Mouse (Mus musculus): ENCODE data around the gene Elmo1. TPM values are rescaled to one million over a fixed set of nuclear protein-coding genes. Genes with fewer than 3 reads are reported as not detected.

Gene Elmo1
- total RNA-seq, 4 experiments from 2014 or later, result 7.0 to 9.4 (median 7.7) TPM

- DNase-seq (ENCODE audit: low spot score), result no peak
Observed at GRCm38 (mm10) chr13:20313345-20313744, 222.9 kb downstream of the Elmo1 start.

DNA sequence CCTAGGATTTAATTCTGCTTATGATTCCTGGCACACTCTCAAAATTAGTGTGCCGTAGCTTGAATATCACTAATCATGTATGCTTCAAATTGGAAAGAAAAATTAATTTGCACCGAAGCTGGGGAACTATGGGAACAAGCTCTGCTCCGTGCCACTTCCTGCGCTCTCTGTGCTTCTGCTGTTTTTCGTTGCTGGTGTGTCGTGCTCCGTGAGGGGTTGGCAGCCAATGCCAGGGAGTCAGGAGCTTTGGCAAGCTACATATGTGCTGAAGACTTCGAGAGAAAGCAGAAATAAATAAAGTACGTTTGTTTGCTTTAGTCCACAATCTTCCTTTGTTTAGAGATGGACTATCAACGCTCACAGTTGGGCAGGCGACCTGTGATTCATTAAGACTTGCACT is 225.7 kb downstream of the Elmo1 start:
- no peak for DNase-seq (ENCODE audit: low spot score)

DNA sequence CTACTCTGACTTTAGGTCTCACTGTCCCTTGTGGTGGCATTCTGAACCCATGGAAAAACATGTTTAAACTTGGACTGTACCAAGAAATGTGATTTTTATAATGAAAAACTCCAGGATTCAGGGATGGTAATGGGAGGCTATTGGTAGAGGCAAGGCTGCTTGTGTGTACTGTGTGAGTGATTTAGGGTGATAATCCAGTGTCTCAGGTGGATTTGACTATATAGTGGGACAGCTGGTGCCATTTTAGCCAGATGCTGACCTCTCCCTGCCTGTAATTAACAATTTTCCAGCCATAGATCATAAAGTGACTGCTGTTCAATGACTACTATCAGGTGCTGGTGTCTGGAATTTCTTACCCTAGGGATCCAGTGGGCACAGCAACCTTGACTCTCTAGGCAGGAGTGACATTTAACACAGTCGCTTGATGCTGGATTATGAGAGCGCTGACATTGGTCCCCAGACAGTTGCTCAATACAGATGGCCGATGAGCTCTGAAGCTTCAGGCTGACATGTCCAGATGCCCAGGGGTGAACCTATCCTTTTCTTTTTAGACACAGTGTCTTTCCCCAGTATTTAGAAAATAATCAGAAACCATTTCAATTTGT is 228.3 kb downstream of the Elmo1 start:
- no peak for DNase-seq (ENCODE audit: low spot score)

- DNase-seq (ENCODE audit: low spot score), result no peak
Observed at GRCm38 (mm10) chr13:20320232-20320631, 229.8 kb downstream of the Elmo1 start.

GRCm38 (mm10) chr13:20323478-20323877 is 233.1 kb downstream of the Elmo1 start:
- DNase-seq (ENCODE audit: low spot score), result no peak

DNA sequence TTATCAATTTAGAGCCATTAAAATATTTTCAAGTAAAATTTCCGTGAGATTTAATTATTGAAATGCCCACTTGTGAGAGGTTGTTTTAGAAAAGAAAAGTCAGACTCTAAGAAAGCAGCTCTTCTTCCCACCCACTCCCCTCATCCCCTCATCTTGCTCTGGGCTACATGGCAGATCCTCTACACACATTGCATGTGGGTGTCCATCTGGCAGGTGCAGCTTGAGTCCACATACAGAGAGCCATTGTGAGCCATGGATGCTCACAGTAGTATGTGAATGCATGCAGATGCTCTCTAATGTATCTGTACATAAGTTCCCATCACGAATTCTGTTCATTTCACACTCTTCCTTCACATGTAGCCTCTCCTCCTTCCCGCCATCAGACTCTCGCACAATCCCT is 236.7 kb downstream of the Elmo1 start:
- no peak for DNase-seq (ENCODE audit: low spot score)

DNA sequence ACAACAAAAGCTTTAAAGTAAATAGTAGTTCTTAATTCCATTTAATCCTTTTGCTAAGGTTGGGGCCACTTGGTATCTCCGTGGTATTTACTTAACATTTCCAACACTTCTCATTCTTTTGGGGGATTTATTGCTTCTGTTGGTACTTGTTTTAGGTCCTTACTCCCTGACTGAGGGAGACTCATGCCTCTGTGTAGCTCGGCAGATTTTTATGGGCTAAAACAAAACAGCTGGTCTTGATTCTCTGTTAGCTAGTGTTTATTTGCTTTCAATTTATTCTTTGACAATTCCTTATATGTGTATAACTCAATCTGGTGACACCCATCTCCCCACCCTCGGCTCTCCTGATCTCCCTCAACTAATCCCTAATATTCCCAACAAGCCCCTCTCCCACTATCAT is 237.6 kb downstream of the Elmo1 start:
- no peak for DNase-seq (ENCODE audit: low spot score)

GRCm38 (mm10) chr13:20328672-20329071 is 238.3 kb downstream of the Elmo1 start:
- no peak for DNase-seq (ENCODE audit: low spot score)

- DNase-seq (ENCODE audit: low spot score), result no peak
Observed at GRCm38 (mm10) chr13:20330954-20331353, 240.6 kb downstream of the Elmo1 start.

DNA sequence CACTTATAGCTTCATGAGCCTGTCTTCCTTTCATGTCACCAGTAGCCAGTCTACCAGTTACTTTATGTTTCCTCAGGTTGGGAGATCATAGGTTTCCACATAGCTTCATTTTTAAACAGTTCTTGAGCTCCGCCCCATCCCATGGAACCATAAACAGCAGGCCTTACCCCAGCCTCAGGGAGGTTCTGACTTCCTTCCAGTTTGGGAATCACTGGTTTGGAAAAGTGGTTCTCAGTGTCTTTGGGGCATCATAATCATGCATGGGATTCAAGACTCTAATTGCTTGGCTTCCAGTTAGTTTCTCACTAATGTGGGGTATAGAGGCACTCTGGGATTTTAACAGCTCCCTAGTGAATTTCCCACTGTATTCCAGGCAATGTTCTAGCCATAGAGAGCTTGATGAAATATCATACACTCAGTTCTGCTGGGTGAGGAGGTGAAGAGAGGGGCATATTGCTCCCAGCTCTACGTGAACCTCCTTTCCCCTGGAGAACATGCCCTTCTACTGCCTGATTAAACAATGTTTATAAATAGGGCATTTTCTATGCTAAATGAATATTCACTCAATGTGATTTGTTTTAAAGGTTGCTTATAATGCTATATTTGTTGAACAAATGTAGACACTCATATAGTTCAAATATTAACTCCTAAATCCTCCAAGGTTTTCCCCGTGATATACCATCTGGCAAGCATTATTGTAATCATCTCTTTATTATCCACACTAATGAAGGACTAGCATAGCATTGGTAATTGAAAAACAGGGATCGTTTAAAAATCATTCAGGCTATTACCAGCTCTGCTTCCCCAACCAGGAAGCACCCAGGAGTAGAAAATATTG is 244.9 kb downstream of the Elmo1 start:
- no peak for DNase-seq (ENCODE audit: low spot score)

- no peak for DNase-seq (ENCODE audit: low spot score)
Observed at GRCm38 (mm10) chr13:20335889-20336497, 245.6 kb downstream of the Elmo1 start.

GRCm38 (mm10) chr13:20342881-20343280 is 252.5 kb downstream of the Elmo1 start:
- no peak for DNase-seq (ENCODE audit: low spot score)

GRCm38 (mm10) chr13:20349754-20350153 is 259.4 kb downstream of the Elmo1 start:
- DNase-seq (ENCODE audit: low spot score), result no peak

GRCm38 (mm10) chr13:20352631-20353030 is 262.2 kb downstream of the Elmo1 start:
- DNase-seq (ENCODE audit: low spot score), result no peak

DNA sequence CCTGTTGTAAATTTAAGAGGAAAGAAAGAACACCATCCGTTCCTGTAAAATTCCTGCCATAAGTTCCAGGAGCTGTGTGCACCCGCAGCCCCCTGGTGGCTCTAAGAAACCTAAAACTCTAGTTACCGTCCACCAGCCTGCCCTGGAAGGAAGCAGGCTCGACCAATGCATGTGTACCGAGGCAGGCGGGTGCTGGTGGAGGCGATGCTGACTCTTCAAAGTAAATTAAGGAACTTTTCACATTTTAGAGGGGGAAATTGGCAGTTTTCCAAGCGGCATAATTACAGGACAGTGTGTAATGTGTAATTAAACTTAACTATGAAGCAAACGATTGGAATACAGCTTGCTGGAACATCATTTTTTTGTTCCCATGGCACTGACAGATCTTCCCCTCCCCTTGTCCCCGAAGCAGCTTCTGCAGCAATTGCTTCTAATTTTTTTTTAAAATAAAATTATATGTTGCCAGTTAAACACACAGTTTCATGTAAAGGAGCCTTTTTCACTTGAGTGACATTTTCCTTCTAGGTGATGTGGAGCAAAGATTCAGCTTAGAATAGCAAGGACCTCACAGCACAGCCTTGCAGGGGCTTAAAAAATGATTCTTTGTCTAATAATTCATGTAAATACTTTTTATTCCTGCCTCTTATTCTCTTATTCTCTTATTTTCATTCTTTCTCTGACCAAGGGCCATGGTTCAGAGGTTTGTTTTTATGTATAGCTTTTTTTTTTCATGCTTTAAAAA is 263.6 kb downstream of the Elmo1 start:
- DNase-seq (ENCODE audit: low spot score), result no peak

DNA sequence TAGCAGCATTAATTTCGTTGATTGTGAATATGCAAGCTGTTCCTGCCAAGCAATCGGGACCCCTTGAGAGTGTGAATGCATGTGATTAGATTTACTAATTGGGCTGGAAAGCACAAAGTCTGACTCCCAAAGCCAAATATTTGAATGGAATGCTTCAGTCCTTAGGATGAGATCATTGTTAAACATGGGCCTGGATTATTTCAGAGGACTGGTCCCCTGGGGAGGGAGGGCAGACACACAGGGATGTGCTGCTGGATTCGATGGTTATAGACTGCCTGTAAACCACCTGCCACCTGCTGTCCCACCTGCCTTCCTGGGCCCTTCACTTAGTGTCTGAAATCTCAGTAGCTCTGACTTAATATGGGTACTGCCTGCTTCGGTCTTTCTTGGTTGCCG is 264.2 kb downstream of the Elmo1 start:
- DNase-seq (ENCODE audit: low spot score), result peak; percentile 16

DNA sequence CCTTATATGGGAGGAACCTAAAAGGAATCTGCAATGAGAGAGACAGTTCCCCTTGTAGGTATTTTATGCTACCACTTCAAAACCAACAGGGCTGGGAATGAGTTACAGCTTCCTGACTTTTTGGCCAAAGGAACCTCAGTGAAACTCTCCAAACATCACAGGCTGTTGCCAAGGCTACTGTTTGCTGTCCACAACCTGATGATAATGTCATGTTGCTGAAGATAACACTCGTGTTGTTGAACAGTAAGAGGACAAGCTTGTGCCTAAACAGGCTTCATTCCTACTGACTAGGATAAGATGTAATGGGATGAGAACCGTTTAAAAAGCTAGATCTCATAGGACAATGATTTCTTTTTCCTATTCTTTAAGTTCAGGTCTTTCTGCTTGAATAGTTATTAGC is 272.1 kb downstream of the Elmo1 start:
- DNase-seq (ENCODE audit: low spot score), result no peak

DNA sequence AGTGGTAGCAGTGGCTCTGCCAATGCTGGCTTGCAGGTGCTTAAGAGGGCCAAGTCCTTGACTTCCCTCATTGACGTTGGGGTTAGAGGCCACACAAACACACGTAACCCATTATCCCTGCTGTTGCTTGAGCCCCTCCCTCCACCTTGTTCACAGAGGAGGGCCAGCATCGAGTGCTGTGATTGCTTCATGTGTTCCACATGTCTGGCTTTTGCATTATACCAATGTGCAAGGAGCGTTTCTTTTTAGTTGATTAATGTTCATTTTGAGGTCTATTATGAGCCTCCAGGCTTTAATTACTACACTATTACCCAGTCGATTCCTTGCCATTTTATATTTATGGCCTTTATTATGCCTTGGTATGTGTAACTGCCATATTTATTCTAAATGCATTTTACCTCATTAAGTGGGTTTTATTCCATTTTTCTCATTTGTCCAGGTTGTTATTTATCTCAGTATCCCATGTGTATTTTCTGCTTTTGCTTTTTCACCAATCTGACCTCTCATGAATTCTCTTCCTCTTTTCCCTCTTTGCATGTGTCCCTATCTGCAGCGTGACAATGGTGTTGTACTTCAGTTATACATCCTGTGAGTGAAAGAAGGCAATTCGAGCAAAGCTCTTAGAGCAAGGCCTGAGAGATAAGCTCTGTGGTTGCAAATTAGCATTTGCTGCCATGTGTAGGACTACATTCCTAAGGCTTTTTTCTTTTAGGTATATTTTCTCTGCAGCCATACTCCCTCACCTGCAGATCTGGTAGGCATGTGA is 275.6 kb downstream of the Elmo1 start:
- no peak for DNase-seq (ENCODE audit: low spot score)

- DNase-seq (ENCODE audit: low spot score), result no peak
Observed at GRCm38 (mm10) chr13:20370036-20370802, 279.8 kb downstream of the Elmo1 start.

DNA sequence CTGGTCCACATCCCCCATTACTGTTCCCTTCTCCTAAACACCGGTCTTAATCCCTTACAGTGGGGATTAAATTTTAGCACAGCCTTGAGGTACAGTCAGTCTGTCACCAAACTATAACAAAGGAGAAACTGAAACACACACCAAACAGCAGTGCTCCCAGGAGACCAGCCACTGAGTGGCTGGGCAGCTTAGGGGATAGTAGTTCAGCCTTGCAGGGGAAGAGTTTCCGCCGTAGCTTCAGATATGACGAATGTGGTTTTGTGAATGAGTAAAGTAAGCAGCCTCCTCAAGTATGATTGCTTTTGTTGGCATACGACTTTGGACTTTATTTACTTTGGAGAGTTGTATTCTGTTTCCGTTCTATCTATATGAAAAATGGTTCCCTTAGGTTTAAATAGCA is 281.1 kb downstream of the Elmo1 start:
- DNase-seq (ENCODE audit: low spot score), result no peak

DNA sequence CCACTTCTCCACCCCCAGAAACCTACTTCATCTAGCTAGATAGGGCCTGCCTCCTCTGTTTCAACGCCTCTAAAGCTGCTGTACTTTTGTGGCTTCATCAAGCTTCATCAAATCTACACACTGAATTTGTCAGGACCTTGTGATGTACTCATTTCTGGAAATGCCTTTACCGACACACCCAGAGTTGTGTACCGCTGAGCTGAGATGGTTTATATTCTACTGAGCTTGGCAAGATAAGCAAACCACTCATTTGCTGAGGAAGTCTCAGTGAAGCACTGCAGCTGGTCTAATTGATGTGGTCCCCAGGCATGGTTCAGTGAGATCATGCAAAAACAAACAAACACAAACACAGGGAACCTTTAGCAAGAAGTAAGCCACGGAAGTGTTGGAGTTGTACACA is 281.9 kb downstream of the Elmo1 start:
- no peak for DNase-seq (ENCODE audit: low spot score)
